Mouse (Mus musculus) MEL (cell line): ENCODE measurements around the gene Hectd4.

Experiments
- CTCF ChIP-seq, 3 experiments: IDR thresholded peaks in 2 of 3; conservative IDR thresholded peaks in 1 of 3; 2 replicates each; pipeline ENCODE4 v1.5.1; 2011 to 2012; ENCODE audit warnings: low read length in 3 of 3, low read depth in 2 of 3, mild to moderate bottlenecking in 2 of 3, improper control_type of control experiment in 1 of 3, inconsistent platforms in 1 of 3, mixed read lengths in 1 of 3, moderate library complexity in 1 of 3; ENCODE audit not compliant: control insufficient read depth in 1 of 3, insufficient read depth in 1 of 3, poor library complexity in 1 of 3, severe bottlenecking in 1 of 3
- MAX ChIP-seq: IDR thresholded peaks from 2 replicates; pipeline ENCODE4 v1.6.1; 2011; ENCODE audit warnings: low read length, improper control_type of control experiment
- POLR2A ChIP-seq, 2 experiments: IDR thresholded peaks; 2 replicates each; pipeline ENCODE4 v1.6.1; 2011 to 2012; ENCODE audit warnings: low read length in 2 of 2, mild to moderate bottlenecking in 2 of 2, control low read depth in 1 of 2, improper control_type of control experiment in 1 of 2, low read depth in 1 of 2, moderate library complexity in 1 of 2; ENCODE audit not compliant: control insufficient read depth in 1 of 2, insufficient read depth in 1 of 2, poor library complexity in 1 of 2
- RAD21 ChIP-seq: IDR thresholded peaks from 2 replicates; pipeline ENCODE4 v1.6.1; 2011; ENCODE audit warnings: mild to moderate bottlenecking, low read depth, low read length, improper control_type of control experiment
- USF1 ChIP-seq: IDR thresholded peaks from 2 replicates; pipeline ENCODE4 v1.6.1; 2014; ENCODE audit warnings: low read depth, mild to moderate bottlenecking, inconsistent platforms, low read length, improper control_type of control experiment, moderate library complexity

GRCm38 (mm10) chr5:121363441-121363840, 143.4 kb downstream of the Hectd4 start:
- TF ChIP-seq MAX (no peak), RAD21 (no peak), USF1 (no peak), CTCF (IDR thresholded peaks at IDR 0.05 in 2 of 3, conservative IDR thresholded peaks at IDR 0.05 in 1 of 3; ENCODE audit: control insufficient read depth in 1 of 3, insufficient read depth in 1 of 3, low read depth in 2 of 3, low read length in 3 of 3, poor library complexity in 1 of 3, severe bottlenecking in 1 of 3) (no peak), POLR2A (IDR thresholded peaks at IDR 0.05; ENCODE audit: control insufficient read depth in 1 of 2, insufficient read depth in 1 of 2, low read depth in 1 of 2, low read length in 2 of 2, poor library complexity in 1 of 2) (no peak)
